Mouse (Mus musculus): ENCODE measurements at regions not wholly inside any gene's neighbourhood (a gene's known extent, or its start where the extent isn't known, plus 50 kb on each side); places are given as distances from the start of the nearest gene placed in this dataset.

GRCm38 (mm10) chr13:6446976-6447375 is 101.0 kb upstream of the Pitrm1 start:
- no peak for DNase-seq

- DNase-seq, result no peak
Observed at GRCm38 (mm10) chr13:6461363-6461762, 86.6 kb upstream of the Pitrm1 start.

- DNase-seq, result no peak
Observed at GRCm38 (mm10) chr13:6465911-6466419, 82.0 kb upstream of the Pitrm1 start.

GRCm38 (mm10) chr13:6469446-6470227 is 78.3 kb upstream of the Pitrm1 start:
- peak; percentile 63 for DNase-seq

GRCm38 (mm10) chr13:6470286-6471103 is 77.5 kb upstream of the Pitrm1 start:
- peak; percentile 16 for DNase-seq

- peak; percentile 83 for DNase-seq
Observed at GRCm38 (mm10) chr13:6471643-6472042, 76.3 kb upstream of the Pitrm1 start.

- peak; percentile 52 for DNase-seq
Observed at GRCm38 (mm10) chr13:6473401-6474190, 74.4 kb upstream of the Pitrm1 start.

- DNase-seq, result no peak
Observed at GRCm38 (mm10) chr13:6479667-6480066, 68.3 kb upstream of the Pitrm1 start.

GRCm38 (mm10) chr13:6484418-6484817 is 63.5 kb upstream of the Pitrm1 start:
- DNase-seq, result peak; percentile 38

GRCm38 (mm10) chr13:6487837-6488236 is 60.1 kb upstream of the Pitrm1 start:
- DNase-seq, result no peak

- peak; percentile 37 for DNase-seq
Observed at GRCm38 (mm10) chr13:6492916-6493619, 54.9 kb upstream of the Pitrm1 start.
